Mouse (Mus musculus) olfactory bulb, adult 2 months (tissue): Measurements from ENCODE around the gene Itgb1.

ENCODE experiments used
- CTCF ChIP-seq: fragments of 200-500 bp; IDR thresholded peaks from 2 replicates; pipeline ENCODE4 v1.5.1; 2012; ENCODE audit warnings: low read depth, mild to moderate bottlenecking, low read length, moderate library complexity; ENCODE audit not compliant: insufficient read depth
- POLR2A ChIP-seq: fragments of 200-500 bp; IDR thresholded peaks from 2 replicates; pipeline ENCODE4 v1.6.1; 2012; ENCODE audit warnings: mild to moderate bottlenecking, low read depth, low read length, moderate library complexity; ENCODE audit not compliant: insufficient read depth

- TF ChIP-seq CTCF (no peak), POLR2A (no peak)
Measured at GRCm38 (mm10) chr8:128650331-128650855, 35.1 kb upstream of the Itgb1 start.
